Mouse (Mus musculus) kidney, embryonic 16.5 days (tissue): ENCODE measurements at regions not wholly inside any gene's neighbourhood (a gene's known extent, or its start where the extent isn't known, plus 50 kb on each side); places are given as distances from the start of the nearest gene placed in this dataset.
A peak's percentile ranks its signal among the peaks of the same experiment; 100 is the strongest.

Experiments used
- ATAC-seq: fragments of 200-750 bp; cut with Nextera tagmentation; 2 replicates; pipeline ENCODE4 v1.8.0; 2017; ENCODE audit warnings: moderate TSS enrichment; ENCODE audit not compliant: low FRiP score, low TSS enrichment
- H3K27ac ChIP-seq: fragments of 300-500 bp; sonication (generic); 2 replicates; pipeline ENCODE4 v1.5.1; 2014; ENCODE audit warnings: low read length
- H3K27me3 ChIP-seq: fragments of 300-500 bp; sonication (generic); 2 replicates; pipeline ENCODE4 v1.6.1; 2014; ENCODE audit warnings: low read length, control low read depth, mixed read lengths; ENCODE audit not compliant: insufficient read depth
- H3K36me3 ChIP-seq: fragments of 300-500 bp; sonication (generic); 2 replicates; pipeline ENCODE4 v1.6.1; 2014; ENCODE audit warnings: low read length, control low read depth, mixed read lengths; ENCODE audit not compliant: insufficient read depth
- H3K4me1 ChIP-seq: fragments of 300-500 bp; sonication (generic); 2 replicates; pipeline ENCODE4 v1.6.1; 2014; ENCODE audit warnings: low read length, control low read depth, mixed read lengths; ENCODE audit not compliant: insufficient read depth
- H3K4me2 ChIP-seq: fragments of 300-500 bp; sonication (generic); replicated peaks from 2 replicates; pipeline ENCODE4 v1.6.1; 2014; ENCODE audit warnings: low read depth, low read length
- H3K4me3 ChIP-seq: fragments of 300-500 bp; sonication (generic); 2 replicates; pipeline ENCODE4 v1.5.1; 2014; ENCODE audit warnings: mild to moderate bottlenecking, low read length
- H3K9ac ChIP-seq: fragments of 300-500 bp; sonication (generic); replicated peaks from 2 replicates; pipeline ENCODE4 v1.6.1; 2014; ENCODE audit warnings: low read length
- H3K9me3 ChIP-seq: fragments of 300-500 bp; sonication (generic); 2 replicates; pipeline ENCODE4 v1.6.1; 2016; ENCODE audit warnings: low read length, control low read depth
- WGBS: fragments of 180-500 bp; shearing (Covaris S2); extraction: QIAGEN DNeasy Blood & Tissue Kit; methylation state at CpG from one replicate; pipeline ENCODE4 v1.1.7; 2014; 5-methylcytosine and 5-hydroxymethylcytosine counted together

GRCm38 (mm10) chr10:66848778-66849177 lies 247.1 kb upstream of the Jmjd1c start:
- H3K9me3 ChIP-seq: peaks cover 5% of the 10 kb centered on the region; the same call in 1 of the 2 replicates

DNA sequence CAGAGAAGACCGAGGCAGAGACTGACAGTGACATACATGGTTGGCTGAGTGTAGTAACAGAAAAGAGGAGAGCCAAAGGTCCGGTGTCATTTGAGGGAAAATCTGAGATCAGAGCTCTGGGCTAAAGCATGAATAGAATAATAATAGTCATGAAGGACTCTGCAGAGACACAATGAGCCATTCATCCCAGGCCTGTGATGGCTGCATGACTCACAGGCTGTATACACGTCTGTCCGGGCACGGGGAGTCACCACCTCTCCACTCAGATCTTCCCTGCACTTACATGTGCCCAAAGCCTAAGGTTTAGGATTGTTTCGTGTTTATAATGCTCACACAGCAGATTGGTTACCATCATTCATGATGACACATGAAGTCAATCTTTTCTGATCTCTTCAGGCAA lies 246.2 kb upstream of the Jmjd1c start:
- Histone ChIP-seq H3K27me3 (no peaks in the 10 kb centered on the region), H3K36me3 (no peaks in the 10 kb centered on the region)
- no peak for ATAC-seq

More at GRCm38 (mm10) chr10:66848778-66849177, 247.1 kb upstream of the Jmjd1c start:
- no peak overlapping the region for H3K27ac ChIP-seq
- peaks cover 3% of the 10 kb centered on the region; the same call in 1 of the 2 replicates for H3K4me1 ChIP-seq
- no peak overlapping the region for H3K4me3 ChIP-seq
- H3K36me3 ChIP-seq: no peaks in the 10 kb centered on the region
- no peaks in the 10 kb centered on the region for H3K27me3 ChIP-seq
- H3K9ac ChIP-seq: no peak overlapping the region
- 80% methylated on average over 5 of the region's 5 CpGs for WGBS
- no peak for ATAC-seq
- H3K4me2 ChIP-seq: no peak overlapping the region

GRCm38 (mm10) chr10:66850972-66851478 lies 244.9 kb upstream of the Jmjd1c start:
- no peaks in the 10 kb centered on the region for H3K27me3 ChIP-seq
- H3K36me3 ChIP-seq: no peaks in the 10 kb centered on the region
- H3K4me2 ChIP-seq: no peak overlapping the region
- WGBS: 62% methylated on average over 4 of the region's 4 CpGs
- no peak overlapping the region for H3K9ac ChIP-seq
- no peak for ATAC-seq
- peaks cover 9% of the 10 kb centered on the region; the same call in 1 of the 2 replicates for H3K9me3 ChIP-seq
- H3K27ac ChIP-seq: no peak overlapping the region
- no peak overlapping the region for H3K4me3 ChIP-seq
- peaks cover 3% of the 10 kb centered on the region; the same call in 1 of the 2 replicates for H3K4me1 ChIP-seq

More for the DNA sequence above, 246.2 kb upstream of the Jmjd1c start:
- Histone ChIP-seq H3K9ac (no peak overlapping the region), H3K4me3 (no peak overlapping the region), H3K27ac (no peak overlapping the region), H3K4me1 (peaks cover 3% of the 10 kb centered on the region; the same call in 1 of the 2 replicates), H3K4me2 (no peak overlapping the region), H3K9me3 (peaks cover 5% of the 10 kb centered on the region; the same call in 1 of the 2 replicates)
- 76% methylated on average over 6 of the region's 6 CpGs for WGBS

GRCm38 (mm10) chr10:66851841-66852240 lies 244.1 kb upstream of the Jmjd1c start:
- Histone ChIP-seq H3K4me2 (no peak overlapping the region), H3K36me3 (no peaks in the 10 kb centered on the region), H3K9ac (no peak overlapping the region), H3K27me3 (no peaks in the 10 kb centered on the region), H3K4me3 (no peak overlapping the region), H3K9me3 (peaks cover 6% of the 10 kb centered on the region; the same call in 1 of the 2 replicates), H3K4me1 (peaks cover 3% of the 10 kb centered on the region; the same call in 1 of the 2 replicates), H3K27ac (no peak overlapping the region)
- no peak for ATAC-seq
- WGBS: 69% methylated on average over 5 of the region's 5 CpGs

DNA sequence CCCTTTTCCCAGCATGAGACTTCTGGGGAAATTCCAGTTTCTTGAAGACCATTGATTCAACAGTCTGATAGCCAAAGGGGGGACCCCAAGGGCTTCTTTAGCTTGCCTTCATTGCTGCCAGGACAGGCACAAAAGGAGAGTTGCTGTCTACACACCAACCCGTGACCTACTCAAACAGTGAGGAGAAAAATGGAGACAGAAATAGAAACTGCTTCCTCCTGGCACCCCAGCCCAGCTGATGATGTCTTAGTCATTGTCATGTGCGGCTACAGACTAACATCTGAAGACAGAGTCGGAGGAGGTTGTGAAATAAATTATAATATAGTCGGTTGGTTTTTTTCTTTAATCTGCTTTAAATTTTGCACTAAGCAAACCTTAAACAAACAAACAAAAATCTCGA lies 243.2 kb upstream of the Jmjd1c start:
- peaks cover 3% of the 10 kb centered on the region; the same call in 1 of the 2 replicates for H3K4me1 ChIP-seq
- no peak overlapping the region for H3K27ac ChIP-seq
- no peak overlapping the region for H3K9ac ChIP-seq
- H3K27me3 ChIP-seq: no peaks in the 10 kb centered on the region
- H3K36me3 ChIP-seq: no peaks in the 10 kb centered on the region
- WGBS: 56% methylated on average over 5 of the region's 5 CpGs
- H3K4me2 ChIP-seq: no peak overlapping the region
- H3K4me3 ChIP-seq: no peak overlapping the region
- no peak for ATAC-seq
- peaks cover 4% of the 10 kb centered on the region; the same call in 1 of the 2 replicates for H3K9me3 ChIP-seq

GRCm38 (mm10) chr10:66853258-66853657 lies 242.7 kb upstream of the Jmjd1c start:
- Histone ChIP-seq H3K9ac (0 out of 2 replicates have a peak overlapping the region, but pooled peaks have one; percentile 46), H3K4me2 (peak overlapping the region; percentile 35; the same call in 1 of the 2 replicates), H3K9me3 (peaks cover 4% of the 10 kb centered on the region; the same call in 1 of the 2 replicates), H3K27ac (no peak overlapping the region), H3K4me3 (no peak overlapping the region), H3K4me1 (peaks cover 3% of the 10 kb centered on the region; the same call in 1 of the 2 replicates), H3K27me3 (no peaks in the 10 kb centered on the region), H3K36me3 (no peaks in the 10 kb centered on the region)
- peak; percentile 19; the same call in 1 of the 2 replicates for ATAC-seq
- WGBS: 9% methylated on average over 13 of the region's 13 CpGs

DNA sequence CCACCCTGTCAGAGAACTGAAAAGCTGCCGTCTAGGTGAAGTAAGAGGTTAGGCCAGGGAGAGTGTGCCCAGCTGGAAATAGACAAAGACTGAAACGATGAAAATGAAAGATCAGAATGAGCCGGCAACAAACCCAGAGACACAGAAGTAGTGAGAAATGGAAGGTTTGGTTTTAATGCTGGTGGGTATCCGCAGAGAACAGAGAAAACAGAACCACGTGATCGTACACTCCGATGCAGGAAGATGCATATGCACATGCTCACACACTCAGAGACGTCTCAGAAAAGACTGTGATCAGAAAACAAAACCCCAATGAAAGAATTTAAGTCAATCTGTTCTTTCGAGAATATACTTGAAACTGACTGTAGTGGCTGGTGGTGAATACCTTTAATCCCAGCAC lies 241.0 kb upstream of the Jmjd1c start:
- H3K4me2 ChIP-seq: no peak overlapping the region
- no peak for ATAC-seq
- peaks cover 4% of the 10 kb centered on the region; the same call in 1 of the 2 replicates for H3K9me3 ChIP-seq
- no peak overlapping the region for H3K4me3 ChIP-seq
- H3K27ac ChIP-seq: no peak overlapping the region
- H3K36me3 ChIP-seq: no peaks in the 10 kb centered on the region
- H3K9ac ChIP-seq: no peak overlapping the region
- no peaks in the 10 kb centered on the region for H3K27me3 ChIP-seq
- peaks cover 3% of the 10 kb centered on the region; the same call in 1 of the 2 replicates for H3K4me1 ChIP-seq
- WGBS: 91% methylated on average over 9 of the region's 9 CpGs

DNA sequence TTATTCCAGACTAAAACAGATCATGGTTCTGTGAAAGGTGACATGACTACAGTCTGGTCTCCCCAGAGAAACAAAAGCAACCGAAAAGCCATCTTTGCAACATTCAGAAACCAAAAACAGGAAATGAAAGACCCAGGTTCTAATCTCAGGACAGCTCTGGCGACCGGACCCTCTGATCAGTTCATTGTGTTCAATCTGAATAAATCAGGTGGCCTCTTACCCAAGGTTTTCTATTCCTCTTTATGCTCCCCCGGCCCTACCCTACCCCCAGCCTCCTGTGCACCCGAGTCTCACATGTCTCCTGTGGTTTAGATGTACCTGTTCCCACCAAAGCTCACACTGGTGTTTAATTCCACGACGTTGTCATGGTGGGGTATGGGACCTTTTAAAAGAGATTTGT lies 238.6 kb upstream of the Jmjd1c start:
- peaks cover 3% of the 10 kb centered on the region; the same call in 1 of the 2 replicates for H3K4me1 ChIP-seq

DNA sequence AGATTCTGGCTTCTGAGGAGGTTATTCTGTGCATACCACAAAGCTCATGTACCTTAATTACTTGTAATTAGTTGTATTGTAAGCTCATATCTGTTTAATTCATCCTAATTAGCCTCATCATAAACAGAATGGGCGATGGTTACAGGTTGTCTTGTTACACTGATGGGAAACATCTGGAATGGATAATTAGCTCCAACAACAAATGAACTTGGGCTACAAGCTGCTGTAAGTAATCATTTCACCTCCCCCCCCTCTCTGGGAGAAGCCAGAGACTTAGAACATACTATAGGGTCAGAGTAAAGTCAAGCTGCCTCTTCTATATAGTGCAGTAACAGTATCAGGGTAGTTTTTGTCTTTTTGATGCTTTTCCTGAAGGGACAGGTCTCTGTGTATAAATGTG lies 234.5 kb upstream of the Jmjd1c start:
- Histone ChIP-seq H3K9ac (no peak overlapping the region), H3K4me2 (no peak overlapping the region), H3K36me3 (no peaks in the 10 kb centered on the region), H3K9me3 (no peaks in the 10 kb centered on the region), H3K4me3 (no peak overlapping the region), H3K27ac (no peak overlapping the region), H3K27me3 (no peaks in the 10 kb centered on the region), H3K4me1 (peaks cover 8% of the 10 kb centered on the region; the same call in 1 of the 2 replicates)
- WGBS: 50% methylated on average over 1 of the region's 1 CpGs
- no peak for ATAC-seq

More for the DNA sequence above, 238.6 kb upstream of the Jmjd1c start:
- Histone ChIP-seq H3K4me3 (no peak overlapping the region), H3K4me2 (no peak overlapping the region), H3K36me3 (no peaks in the 10 kb centered on the region), H3K9ac (no peak overlapping the region), H3K27me3 (no peaks in the 10 kb centered on the region), H3K27ac (no peak overlapping the region), H3K9me3 (peaks cover 4% of the 10 kb centered on the region; the same call in 1 of the 2 replicates)
- 85% methylated on average over 7 of the region's 7 CpGs for WGBS
- no peak for ATAC-seq

- peak; percentile 76 for ATAC-seq
Observed at GRCm38 (mm10) chr10:66864161-66864862, 231.6 kb upstream of the Jmjd1c start.

More at GRCm38 (mm10) chr10:66864161-66864862, 231.6 kb upstream of the Jmjd1c start:
- Histone ChIP-seq H3K4me3 (no peak overlapping the region), H3K9ac (no peak overlapping the region), H3K4me2 (no peak overlapping the region), H3K9me3 (no peaks in the 10 kb centered on the region), H3K27ac (peak overlapping the region; percentile 73), H3K27me3 (no peaks in the 10 kb centered on the region), H3K36me3 (no peaks in the 10 kb centered on the region), H3K4me1 (peaks cover 8% of the 10 kb centered on the region; the same call in 1 of the 2 replicates)
- WGBS: 54% methylated on average over 14 of the region's 14 CpGs
